Mouse (Mus musculus): ENCODE results near the gene Srprb.

- TF ChIP-seq CTCF (IDR thresholded peaks at IDR 0.05; ENCODE audit: borderline replicate concordance, insufficient read depth, low read length) (no peak), POLR2A (IDR thresholded peaks at IDR 0.05; ENCODE audit: low read depth, low read length) (no peak)
Measured at GRCm38 (mm10) chr9:103212654-103213420, 10.9 kb upstream of the Srprb start.

Measured in embryonic fibroblast, embryonic 13.5 days (primary cell).